Mouse (Mus musculus): ENCODE results near the gene Atp11b.

Gene Atp11b

DNA sequence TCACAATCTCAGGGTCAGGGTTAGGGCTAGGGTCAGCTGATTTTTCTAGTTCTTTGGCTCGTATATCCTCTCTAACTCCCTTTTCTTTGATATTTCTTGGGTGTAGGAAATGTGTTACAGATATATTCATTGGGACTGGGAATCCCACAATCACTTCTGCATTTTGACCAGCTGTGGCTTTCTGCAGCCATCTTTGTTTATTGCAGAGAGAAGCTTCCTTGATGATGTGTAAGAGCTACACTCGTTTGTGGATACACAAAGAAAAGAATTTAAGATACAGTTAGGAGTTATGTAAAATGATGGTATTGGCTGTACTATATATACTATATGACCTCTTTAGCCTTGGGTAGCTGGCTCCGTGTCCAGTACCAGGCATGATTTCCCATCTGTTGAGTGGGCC, 25.8 kb downstream of the Atp11b start:
- DNase-seq (ENCODE audit: low read depth, low spot score): no peak

DNA sequence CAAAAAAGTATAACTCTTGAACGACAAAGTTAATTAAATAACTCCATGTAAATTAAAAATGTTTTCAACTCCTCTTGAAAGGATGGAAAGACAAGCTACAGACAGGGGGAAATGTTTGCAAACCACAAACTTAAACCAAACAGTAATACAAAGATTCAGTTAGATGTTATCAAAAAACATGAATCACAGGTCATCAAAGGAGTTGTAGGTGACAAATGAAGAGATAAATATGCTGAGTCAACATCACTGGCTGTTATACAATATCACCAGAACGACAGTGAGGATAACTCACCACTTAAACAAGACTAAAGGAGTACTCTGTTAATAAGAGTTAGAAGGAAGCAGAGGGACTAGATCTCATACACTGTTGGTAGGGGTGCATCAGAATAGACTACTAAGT, 48.1 kb downstream of the Atp11b start:
- no peak for DNase-seq (ENCODE audit: low read depth, low spot score)

DNA sequence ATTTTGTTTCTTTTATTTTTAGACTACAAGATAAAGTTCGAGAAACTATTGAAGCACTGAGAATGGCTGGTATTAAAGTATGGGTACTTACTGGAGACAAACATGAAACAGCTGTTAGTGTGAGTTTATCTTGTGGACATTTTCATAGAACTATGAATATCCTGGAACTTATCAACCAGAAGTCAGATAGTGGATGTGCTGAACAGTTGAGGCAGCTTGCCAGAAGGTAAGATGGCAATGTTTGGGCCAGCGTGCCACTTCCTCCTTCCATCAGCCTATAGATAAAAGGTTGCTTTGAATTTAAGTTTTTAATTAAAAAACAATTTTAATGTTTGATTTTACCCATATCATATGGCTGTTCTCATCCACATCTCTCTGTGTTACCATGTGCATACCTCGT, 66.0 kb downstream of the Atp11b start:
- DNase-seq (ENCODE audit: low read depth, low spot score): no peak

DNA sequence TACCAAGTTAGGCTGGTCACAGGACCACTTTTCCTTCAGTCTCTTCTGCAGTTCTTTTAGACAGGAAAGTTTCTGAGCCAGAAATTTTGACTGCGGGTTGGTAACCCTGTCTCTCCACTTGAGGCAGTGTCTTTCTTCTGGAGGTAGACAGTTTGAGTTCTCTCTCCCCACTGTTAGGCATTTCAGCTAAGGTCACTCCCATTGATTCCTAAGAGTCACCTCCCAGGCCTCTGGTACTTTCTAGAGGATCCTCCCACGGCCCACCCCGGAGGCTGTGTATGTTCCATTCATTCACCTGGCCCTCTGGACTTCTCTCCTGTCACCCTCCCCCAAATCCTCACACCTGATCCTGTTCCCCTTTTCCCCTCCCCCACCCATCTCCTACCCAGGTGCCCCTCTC, 68.1 kb downstream of the Atp11b start:
- DNase-seq (ENCODE audit: low read depth, low spot score): no peak

DNA sequence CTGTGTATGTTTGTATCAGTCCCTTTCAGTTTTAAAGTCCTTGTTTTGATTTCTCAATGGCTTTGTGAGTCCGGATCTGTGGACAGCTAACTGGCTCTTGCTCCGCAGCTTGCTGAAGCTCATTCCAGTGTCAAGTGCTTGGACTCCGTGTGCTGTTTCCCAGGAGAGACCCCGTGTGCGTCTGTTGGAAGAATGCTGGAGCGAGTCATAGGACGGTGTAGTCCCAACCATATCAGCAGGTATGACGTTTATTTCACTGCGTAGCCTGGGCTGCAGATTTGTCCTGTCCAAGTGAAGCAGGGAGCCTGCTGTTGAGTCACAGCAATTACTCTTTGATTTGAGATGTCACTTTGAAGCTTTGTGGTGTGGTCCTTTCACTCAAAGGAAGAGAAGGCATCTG, 95.4 kb downstream of the Atp11b start:
- DNase-seq (ENCODE audit: low read depth, low spot score): no peak

DNA sequence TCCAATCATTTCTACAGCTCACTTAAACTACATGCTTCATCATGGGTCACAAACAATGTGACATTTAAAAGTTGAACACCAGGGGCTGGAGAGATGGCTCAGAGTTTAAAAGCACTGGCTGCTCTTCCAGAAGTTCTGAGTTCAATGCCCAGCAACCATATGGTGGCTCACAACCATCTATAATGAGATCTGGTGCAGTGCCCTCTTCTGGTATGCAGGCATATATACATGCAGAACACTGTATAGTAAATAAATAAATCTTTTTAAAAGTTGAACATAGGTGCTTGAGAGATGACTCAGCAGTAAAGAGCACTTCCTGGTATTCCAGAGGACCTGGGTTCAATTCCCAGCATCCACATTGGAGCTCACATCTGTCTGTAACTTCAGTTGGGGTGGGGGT, 129.4 kb downstream of the Atp11b start:
- no peak for DNase-seq (ENCODE audit: low read depth, low spot score)

DNA sequence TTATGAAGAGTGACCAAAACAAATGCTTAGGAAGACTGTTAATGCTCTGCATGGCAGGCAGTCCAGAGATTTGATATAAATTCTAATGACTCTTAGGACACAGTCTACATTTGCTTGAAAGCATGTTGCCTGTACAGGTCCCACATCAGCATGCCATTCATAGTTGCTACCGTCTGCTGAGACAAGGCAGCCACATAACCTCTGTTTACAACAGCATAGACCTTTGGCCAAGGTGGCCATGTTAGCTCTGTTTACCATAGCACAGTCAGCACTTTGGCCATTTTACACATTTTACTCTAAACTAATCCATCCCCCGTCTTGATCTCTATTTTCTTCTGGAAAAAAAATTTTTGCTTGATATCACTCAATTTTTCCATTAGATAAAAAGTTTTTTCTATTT, 135.6 kb downstream of the Atp11b start:
- no peak for DNase-seq (ENCODE audit: low read depth, low spot score)

DNA sequence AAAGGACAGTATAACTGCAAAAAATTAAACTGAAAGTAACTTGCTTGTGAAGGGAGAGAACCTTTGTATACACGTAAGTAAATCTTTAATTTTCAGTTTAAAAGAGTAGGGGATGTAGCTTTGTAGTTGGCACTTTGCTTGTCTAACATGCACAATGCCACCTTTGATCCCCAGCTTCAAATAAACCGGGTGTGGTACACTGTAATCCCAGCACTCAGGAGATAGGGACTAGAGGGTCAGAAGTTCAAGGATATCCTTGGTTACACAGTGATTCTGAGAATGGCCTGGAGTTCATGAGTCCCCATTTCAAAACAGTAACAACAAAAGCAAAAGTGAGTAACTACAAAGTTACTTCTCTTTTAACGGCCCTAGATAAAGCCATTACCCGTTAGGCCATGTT, 137.2 kb downstream of the Atp11b start:
- DNase-seq (ENCODE audit: low read depth, low spot score): no peak

DNA sequence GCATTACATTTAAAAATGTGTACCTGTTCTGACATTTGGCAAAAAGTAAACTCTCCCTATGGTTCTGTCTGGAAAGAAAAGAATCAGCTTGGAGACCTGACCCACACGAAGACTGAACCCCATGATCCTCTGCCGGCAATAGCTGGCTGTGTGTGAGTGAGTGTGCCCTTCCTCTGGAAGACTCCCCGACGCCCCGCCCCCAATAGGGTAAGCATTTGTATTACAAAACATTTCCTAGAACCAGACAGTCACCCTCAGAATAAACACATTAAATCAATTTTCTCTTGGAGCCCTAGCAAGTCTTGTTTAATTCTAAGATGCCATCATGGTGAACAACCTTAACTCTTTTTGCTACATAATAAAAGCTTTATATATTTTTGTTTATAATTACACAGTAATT, 139.2 kb downstream of the Atp11b start:
- no peak for DNase-seq (ENCODE audit: low read depth, low spot score)

DNA sequence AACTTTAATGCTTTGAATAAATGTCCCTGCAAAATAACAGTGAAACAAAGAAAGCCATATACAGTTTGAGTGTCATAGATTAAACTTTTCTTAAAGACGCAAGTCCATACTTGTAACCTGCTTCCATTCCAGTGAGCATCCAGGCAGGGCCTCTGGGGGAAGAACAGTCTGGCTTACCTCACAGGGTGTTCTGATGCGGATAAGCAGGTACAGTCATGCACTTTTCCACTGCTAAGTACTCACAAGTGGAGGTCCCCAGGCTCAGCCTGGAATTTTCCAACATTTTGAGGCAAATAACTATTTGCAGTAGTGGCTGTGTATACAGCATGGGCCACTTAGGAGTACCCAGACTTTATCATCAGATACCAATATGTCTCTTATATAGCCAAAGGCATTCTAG, 144.0 kb downstream of the Atp11b start:
- DNase-seq (ENCODE audit: low read depth, low spot score): no peak

DNA sequence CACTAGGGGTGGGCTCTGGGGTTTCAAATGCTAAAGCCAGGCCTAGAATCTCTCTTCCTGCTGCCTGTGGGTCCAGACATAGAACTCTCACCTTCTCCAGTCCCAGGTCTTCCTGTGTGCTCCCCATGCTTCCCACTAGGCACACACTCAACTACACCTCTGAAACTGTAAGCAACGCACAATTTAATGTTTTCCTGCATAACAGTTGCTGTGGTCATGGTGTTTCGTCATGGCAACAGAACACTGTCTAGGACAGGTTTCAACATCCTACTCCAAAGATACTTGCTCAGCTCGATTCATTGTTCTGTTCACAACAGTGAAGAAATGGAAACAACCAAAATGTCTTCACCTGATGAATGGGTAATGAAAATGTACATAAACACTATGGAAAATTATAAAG, 145.2 kb downstream of the Atp11b start:
- no peak for DNase-seq (ENCODE audit: low read depth, low spot score)

DNA sequence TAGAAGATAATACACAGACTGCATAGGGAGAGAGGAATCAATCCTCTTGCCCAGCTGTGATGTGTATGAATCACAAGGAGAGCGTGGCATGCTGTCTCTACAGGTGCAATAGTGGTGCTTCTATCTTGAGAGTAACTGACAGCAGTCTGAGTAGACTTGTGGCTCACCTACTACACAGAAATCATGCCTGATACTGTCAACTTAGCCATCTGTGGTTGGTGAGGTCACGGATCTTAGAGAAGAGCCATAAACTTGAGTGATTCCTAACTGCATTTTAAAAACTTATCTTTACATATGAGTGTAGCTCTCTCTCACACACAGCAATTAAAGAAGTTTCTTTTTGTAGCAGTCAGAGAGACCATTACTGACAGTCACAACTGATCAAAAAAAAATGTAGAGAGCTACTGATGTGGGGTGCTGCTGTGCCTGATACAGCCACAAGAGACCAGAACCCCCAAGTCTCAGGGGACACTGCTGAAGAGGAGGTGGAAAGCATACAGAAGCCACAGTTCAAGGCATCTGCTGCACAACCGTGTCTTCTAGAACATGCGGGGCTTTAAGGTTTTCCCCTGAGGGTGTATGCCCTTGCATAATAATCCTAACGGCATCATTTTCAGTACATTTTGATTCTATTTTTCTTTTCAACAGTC, 146.8 kb downstream of the Atp11b start:
- no peak for DNase-seq (ENCODE audit: low read depth, low spot score)

Measured in telencephalon, adult 2 months (tissue).